20 mouse cellular contexts compared by ENCODE assay signal in genomic region chr15:36664391-36664790, GRCm38 (mm10).
DNase-seq lines count a peak whose midpoint lies in the region; TF ChIP-seq lines count a peak whose summit lies in the region.
"Had no signal": no experiment of that assay in that cellular context is flagged by ENCODE, and none has a peak within 500 bp of the region (broad histone marks: within the 10 kb centered on the region; RNA-seq: fewer than 3 reads in every experiment).

No protein-coding gene starts in this region.

- no peak overlapping the region for H3K4me3 ChIP-seq in kidney, adult 2 months (ENCODE audit: insufficient read depth, low read depth, low read length)
- H3K4me3 ChIP-seq: embryonic facial prominence, embryonic 12.5 days; forebrain, embryonic 15.5 days; heart, embryonic 15.5 days; intestine, embryonic 15.5 days had no signal

- TF ChIP-seq POLR2A in kidney, adult 2 months (IDR thresholded peaks at IDR 0.05; ENCODE audit: low read depth, low read length): no peak

- H3K27me3 ChIP-seq in kidney, adult 2 months (replicated peaks; ENCODE audit: control insufficient read depth, insufficient read depth, low read length): no peaks in the 10 kb centered on the region
- H3K27me3 ChIP-seq: embryonic facial prominence, embryonic 12.5 days; forebrain, embryonic 15.5 days; heart, embryonic 15.5 days; intestine, embryonic 15.5 days; Patski had no signal

- peak; percentile 53 to 76 for DNase-seq in adrenal gland, adult (ENCODE audit: inconsistent age in 2 of 2, low spot score in 1 of 2)
- DNase-seq in adrenal gland, adult 18-20 months (ENCODE audit: low spot score in 2 of 2): no peak
- DNase-seq in kidney, adult 2 months: peak; percentile 20
- no peak for DNase-seq in kidney, postnatal 25 days
- peak; percentile 30 for DNase-seq in R1 (ENCODE audit: low read depth, low spot score)
- peak; percentile 32 to 39 for DNase-seq in adrenal gland, postnatal 36 days
- DNase-seq in T-cell, adult 2 months (ENCODE audit: low spot score): no peak
- DNase-seq: B cell, adult 2 months; cerebellum, adult 11-12 months; cerebellum, adult 9-10 months; cerebellum, postnatal 25 days; gastrocnemius, postnatal 36 days; heart, adult 18-20 months; heart, postnatal 14 days had no signal

- no peak overlapping the region for H3K27ac ChIP-seq in kidney, adult 2 months (ENCODE audit: insufficient read depth, low read depth, low read length)
- H3K27ac ChIP-seq: embryonic facial prominence, embryonic 12.5 days; forebrain, embryonic 15.5 days; heart, embryonic 15.5 days; hindbrain, embryonic 14.5 days; intestine, embryonic 15.5 days had no signal

- no peaks in the 10 kb centered on the region for H3K36me3 ChIP-seq in kidney, adult 2 months (ENCODE audit: control insufficient read depth, insufficient read depth, low read length)
- H3K36me3 ChIP-seq: embryonic facial prominence, embryonic 12.5 days; forebrain, embryonic 15.5 days; heart, embryonic 15.5 days; intestine, embryonic 15.5 days had no signal

- H3K4me1 ChIP-seq in kidney, adult 2 months (ENCODE audit: control insufficient read depth, insufficient read depth, low read length): no peaks in the 10 kb centered on the region
- H3K4me1 ChIP-seq: forebrain, embryonic 15.5 days; heart, embryonic 15.5 days had no signal

- no peak for TF ChIP-seq CTCF in kidney, adult 2 months (conservative IDR thresholded peaks at IDR 0.05; ENCODE audit: insufficient read depth, insufficient read length, low read depth, low read length)

- 77% methylated on average over 6 of the region's 6 CpGs for WGBS in kidney, adult 2 months

Comparison
In these comparisons a context has a peak if more than half of its experiments do, and no peak if none do; other contexts are left out.
1. DNase-seq: peak in adrenal gland, adult (2 of 2), kidney, adult 2 months (single experiment), R1 (single experiment) and adrenal gland, postnatal 36 days (2 of 2); none in adrenal gland, adult 18-20 months (0 of 2), kidney, postnatal 25 days (0 of 2) and T-cell, adult 2 months (single experiment).